Mouse (Mus musculus) lung, postnatal 10 days (tissue): ENCODE results near the gene Chst10.

ENCODE experiments used
- DNase-seq: peaks from one replicate; pipeline ENCODE4 v3.0.0; 2021

Gene Chst10

DNA sequence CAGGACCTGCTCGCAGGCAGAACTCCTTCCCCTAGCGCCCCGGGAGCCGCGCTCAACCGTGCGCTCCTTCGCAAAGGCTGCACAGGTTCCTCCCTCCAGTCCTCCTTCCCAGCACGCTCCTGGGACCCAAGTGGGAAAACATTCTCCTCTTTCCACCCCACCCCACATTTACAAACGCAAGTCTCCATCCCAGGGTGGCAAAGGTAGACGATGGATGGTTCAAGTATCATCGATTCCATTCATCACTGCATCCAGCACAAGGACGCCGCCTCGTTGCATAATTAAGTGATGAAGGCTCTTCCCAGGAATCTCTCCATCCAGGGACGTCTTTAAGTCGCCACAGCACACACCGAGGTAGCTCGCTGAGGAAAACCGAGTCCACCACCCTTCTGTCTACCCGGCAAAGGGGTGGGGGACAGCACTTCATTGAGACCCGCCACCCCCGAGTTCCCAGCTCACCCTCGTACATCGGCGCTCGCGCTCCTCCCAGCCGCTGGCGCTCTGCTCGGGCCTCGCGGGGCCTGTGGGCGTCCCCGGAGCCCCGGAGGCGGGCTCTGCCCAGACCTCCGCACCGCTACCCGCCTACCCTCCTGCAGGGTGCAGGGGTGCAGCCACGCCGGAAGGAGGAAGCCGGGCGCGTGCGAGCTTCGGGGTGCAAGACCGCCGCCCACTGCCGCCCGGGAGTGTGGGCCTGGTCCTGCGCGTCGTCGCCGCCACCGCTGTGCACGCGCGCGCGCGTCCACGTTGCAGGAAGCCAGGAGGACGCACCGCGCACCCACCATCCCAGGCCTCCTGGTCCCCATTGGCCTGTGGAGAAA lies at the start of gene Chst10:
Gene Chst10, minus strand, starts transcription at position 731 of the 818 bp plus-strand sequence.
- peak; percentile 63 for DNase-seq

DNA sequence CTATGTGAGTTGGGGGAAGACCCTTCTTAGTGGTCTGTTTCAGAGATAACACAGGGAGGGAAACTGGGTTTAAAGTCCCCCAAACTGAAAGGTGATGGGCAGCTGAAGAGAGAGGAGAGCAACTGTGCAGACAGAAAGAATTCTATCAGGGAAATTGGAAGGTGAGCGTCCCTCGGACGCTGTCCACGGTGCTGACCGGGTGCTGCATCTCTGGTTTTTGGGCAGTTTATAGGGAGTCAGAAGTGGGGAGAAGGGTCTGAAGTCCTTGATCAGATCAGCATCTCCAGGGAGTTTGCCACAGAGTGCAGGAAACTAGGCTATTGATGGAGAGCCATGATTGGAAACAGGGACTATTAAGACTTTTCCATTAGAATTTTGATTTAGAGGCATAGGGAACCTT lies 41.6 kb upstream of the Chst10 start:
- DNase-seq = peak; percentile 16

DNA sequence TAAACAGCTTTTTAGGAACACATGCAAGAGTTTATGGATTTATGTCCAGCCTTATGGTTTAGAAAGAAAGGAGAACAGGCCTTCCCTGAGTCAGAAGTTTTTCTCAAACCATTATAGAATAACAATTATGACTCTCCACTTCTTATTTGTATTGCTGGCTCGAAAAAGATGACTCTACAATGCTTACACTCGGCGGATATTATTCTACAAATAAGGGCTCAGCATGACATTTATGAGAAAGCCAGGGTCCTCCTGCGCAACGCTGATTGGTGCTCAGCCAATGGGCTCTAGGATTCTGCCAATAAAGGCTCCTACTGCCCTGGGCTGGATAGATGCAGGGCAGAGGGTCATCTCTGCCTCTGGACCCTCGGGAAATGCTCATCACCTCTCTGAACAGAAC lies 40.9 kb upstream of the Chst10 start, which contains the start of gene Nms:
Gene Nms, plus strand, starts transcription at position 301 of the 400 bp plus-strand sequence.
- no peak for DNase-seq

DNA sequence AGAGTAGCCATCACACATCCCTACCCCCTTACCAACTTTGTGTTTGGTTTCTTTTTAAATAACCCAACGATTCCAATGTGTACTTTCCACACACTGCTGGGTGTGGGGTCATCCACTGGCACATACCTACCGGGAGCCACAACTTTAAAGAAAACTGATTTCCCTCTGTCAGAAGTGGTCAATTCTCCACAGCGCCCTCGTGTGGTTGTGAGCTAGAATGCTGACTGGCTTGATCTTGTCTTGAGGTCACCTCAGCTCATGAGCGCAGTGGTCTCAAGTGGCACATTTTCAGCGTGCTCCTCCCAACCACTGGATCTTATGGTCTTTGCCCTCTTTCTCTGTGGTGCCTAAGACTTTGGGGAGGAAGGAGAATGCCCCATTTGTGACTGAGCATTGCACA lies 38.8 kb upstream of the Chst10 start:
- DNase-seq = peak; percentile 5

DNA sequence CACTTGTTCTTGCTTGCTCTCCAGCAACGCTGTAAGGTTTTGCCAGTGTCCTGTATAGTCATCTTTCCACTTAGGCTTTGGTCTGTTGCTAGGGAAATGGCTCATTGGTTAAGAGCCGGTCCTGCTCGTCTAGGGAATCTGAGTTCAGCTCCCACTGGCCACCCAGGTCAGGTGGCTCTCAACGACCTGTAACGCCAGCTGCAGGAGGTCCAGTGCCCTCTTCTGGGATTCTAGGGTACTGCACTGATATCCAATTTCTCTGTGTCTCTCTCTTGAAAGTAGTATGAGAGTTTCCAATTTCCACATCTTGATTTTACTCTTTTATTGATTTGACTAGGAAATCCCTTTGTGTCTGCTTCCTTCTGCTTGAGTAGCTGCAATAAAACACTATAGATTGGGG lies 36.7 kb upstream of the Chst10 start:
- DNase-seq = peak; percentile 4

DNA sequence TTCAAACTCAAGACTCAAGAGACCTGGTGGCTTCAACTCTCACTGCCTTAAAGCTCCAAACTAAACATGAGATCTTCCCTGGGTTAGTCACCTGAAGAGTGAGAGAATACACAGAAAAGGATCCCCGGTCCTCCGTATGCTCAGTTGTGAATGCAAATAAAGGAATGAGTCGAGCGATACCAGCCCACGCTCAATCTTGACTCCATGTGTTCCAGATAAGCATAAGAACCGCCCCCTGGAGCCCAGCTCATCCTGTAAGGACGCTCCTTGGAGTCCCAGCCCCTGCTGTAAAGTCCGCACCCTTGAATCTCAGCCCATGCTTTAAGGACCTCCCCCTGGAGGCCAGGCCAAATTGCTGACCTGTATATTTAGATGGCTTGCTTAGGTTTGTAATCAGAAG lies 32.8 kb upstream of the Chst10 start:
- no peak for DNase-seq

- DNase-seq = no peak
Observed at GRCm38 (mm10) chr1:38929468-38929867, 31.5 kb upstream of the Chst10 start.

- no peak for DNase-seq
Observed at GRCm38 (mm10) chr1:38928996-38929395, 31.0 kb upstream of the Chst10 start.

DNA sequence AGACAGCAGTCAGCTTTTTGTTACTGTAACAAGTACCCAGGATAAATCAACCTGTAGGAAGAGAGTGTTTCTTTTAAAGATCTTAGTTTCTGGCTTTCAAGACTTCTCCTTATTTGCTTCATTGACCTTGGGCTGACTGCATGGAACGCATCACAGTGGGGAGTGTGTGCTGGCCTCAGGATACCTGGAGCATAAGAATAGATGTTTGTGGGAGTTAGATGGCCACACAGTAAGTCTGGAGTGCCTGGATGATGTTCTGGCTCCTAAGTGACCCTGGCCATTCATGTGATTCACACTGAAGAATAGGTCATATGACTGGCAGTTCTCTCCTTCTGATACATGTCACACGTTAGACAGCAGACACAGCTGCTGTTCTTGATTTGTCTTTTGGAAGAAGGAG lies 6.0 kb upstream of the Chst10 start:
- DNase-seq = no peak

GRCm38 (mm10) chr1:38902571-38902970 lies 4.6 kb upstream of the Chst10 start:
- no peak for DNase-seq

DNA sequence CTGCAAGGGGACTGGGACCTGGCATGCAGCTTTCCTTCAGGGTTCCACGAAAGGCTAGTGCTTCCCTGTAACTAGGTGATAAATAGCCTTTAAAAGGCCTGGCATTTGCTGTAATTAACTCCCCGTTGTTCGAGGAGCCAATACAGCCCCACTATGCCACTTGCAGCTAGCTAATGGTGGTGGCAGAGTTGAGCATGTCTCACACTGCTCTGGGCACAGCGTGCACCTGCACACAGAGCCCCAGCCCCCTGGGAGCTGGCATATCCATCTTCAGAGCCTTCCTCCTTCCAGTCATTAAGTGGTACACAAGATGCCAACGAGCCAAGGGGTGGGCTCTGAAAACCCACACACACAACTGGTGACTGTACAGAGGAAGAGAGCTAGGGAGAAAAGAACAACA lies 4.9 kb downstream of the Chst10 start:
- no peak for DNase-seq

GRCm38 (mm10) chr1:38891444-38891843 lies 6.5 kb downstream of the Chst10 start:
- DNase-seq = no peak

- no peak for DNase-seq
Observed at GRCm38 (mm10) chr1:38888803-38889202, 9.2 kb downstream of the Chst10 start.

DNA sequence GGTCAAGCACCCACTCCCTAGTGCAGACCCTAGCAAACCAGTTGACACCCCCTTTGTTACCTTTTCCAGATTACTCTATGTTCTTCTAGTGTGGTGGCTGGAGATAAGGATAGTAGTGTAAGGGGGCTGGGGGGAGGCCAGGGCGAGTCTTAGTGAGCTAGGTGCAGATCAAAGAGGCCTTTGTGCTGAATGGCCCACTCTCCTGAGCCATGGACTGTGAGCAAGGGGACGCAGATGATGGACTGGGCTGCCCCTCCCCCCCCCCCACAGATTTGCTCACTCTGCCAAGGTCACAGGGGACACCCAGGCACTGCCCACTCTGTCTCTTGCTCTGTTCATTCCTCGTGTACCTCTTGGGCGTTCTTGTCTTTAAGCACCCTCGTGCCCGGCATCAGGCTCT lies 10.9 kb downstream of the Chst10 start:
- DNase-seq = no peak

DNA sequence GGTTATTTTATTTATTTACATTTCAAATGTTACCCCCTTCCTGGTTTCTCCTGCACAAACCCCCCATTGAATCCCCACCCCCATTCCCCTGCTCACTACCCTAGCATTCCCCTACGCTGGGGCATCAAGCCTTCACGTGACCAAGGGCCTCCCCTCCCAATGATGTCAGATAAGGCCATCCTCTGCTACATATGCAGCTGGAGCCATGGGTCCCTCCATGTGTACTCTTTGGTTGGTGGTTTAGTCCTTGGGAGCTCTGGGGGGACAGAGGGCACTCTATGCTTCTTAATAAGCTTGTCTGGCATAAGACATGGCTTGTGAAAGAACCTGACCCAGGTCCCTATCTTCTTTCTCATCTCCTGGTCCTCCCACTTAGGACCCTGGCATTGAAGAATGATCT lies 11.4 kb downstream of the Chst10 start:
- no peak for DNase-seq

DNA sequence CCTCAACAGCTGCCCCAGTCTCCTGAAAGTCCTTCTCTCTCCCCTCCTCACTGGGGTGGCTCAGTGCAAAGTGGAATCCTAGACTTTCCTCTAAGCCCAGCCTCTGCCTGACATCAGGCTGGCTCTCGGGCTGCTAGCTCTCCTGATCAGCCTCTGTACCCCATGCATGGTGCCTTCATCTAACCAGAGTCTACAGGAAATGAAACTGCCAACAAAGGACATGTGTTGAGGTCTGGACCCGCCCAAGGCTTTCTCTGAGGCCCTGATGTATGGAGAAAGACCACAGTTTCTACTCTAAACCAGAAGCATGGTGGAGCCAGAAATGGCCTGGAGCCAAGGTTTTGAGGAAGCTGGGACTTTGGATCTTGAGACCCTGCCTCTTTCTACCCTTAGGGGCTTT lies 12.0 kb downstream of the Chst10 start:
- DNase-seq = no peak

DNA sequence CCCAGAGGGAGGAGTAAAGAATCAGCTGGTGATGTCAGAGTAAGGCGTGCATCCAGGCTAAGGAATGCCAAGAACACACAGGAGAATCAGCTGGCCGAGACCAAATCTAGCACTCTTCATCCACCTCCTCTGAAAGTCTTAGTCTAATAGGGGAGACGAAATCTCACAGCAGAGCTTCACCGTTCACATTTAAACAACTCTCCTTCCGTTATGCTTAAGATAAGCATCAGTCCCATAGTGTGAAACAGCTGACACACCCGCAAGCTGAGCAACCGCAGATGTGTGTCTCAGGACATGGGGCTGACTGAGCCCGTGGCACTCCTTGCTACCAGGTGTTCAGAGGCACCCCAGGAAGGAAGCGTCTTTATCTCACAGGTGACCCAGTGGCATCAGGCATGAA lies 14.2 kb downstream of the Chst10 start:
- no peak for DNase-seq

DNA sequence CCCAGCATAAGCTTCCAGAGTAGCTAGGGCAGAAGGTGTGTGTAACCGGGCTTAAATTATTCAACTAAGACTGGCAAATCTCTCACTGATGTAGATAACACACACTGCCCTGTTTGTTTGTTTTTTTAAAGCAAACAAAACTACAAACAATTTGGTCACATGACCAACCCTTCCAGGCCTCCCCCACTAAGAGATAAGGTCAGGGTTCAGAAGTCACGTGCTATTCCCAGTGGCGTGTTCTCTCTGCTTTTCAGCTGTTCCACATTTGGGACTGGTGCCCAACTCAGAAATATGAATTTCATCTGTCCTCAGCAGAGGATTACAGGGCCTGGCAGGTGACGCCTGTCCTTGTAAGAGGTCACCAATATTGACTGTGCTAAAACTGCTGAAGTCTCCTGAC lies 15.2 kb downstream of the Chst10 start:
- DNase-seq = no peak

DNA sequence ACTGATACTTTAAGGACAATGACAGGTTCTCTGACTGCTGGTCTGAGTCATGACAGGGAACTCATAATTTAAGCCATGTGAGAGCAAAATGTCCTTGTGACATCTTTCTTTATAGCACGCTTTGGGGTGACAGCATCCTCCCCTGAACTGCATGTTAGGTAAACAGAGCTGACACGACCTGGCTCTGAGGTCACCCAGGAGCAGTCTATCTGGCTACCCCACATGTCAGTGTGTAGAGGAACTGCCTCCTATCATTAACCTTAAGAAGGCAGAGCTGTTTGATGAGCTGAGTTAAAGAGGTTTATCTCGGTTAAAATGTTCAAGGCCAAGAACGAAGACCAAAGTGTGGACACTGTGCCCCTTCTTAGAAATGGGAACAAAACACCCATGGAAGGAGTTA lies 16.6 kb downstream of the Chst10 start:
- no peak for DNase-seq

DNA sequence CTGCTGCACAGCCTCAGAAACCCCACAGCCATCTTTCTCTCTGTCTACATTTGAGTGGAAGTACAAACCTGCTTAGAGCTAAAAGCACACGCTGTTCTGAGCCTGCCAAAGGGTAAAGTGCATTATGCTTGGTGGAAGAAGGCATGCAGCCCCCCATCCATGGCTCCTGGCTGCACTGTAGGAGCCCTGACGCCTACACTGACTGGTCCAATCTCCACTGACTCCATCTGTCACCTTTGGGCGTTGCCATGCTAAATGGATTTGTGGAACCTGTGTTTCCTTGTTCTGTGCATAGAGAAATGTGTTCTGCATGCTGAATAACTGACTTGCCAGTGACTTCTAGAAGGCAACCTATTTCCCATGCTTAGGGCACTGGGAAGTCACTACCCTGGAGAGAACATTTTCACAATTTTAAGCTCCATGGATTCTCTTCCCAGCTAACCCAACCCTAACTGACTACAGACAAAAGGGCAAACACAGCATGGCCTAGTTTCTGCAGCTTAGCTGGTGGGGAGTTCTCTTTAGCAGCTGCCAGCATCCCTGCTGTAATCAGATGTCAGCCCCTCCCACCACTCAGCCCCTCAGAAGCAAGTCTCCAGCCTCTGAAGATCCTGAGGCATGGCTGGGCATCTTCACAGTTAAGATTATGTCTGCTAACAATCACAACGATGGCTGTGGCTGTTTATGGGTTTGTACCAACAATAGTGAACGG lies 21.1 kb downstream of the Chst10 start:
- DNase-seq = no peak

GRCm38 (mm10) chr1:38873911-38874310 lies 24.1 kb downstream of the Chst10 start:
- DNase-seq = no peak

GRCm38 (mm10) chr1:38871834-38872233 lies 26.1 kb downstream of the Chst10 start:
- no peak for DNase-seq

DNA sequence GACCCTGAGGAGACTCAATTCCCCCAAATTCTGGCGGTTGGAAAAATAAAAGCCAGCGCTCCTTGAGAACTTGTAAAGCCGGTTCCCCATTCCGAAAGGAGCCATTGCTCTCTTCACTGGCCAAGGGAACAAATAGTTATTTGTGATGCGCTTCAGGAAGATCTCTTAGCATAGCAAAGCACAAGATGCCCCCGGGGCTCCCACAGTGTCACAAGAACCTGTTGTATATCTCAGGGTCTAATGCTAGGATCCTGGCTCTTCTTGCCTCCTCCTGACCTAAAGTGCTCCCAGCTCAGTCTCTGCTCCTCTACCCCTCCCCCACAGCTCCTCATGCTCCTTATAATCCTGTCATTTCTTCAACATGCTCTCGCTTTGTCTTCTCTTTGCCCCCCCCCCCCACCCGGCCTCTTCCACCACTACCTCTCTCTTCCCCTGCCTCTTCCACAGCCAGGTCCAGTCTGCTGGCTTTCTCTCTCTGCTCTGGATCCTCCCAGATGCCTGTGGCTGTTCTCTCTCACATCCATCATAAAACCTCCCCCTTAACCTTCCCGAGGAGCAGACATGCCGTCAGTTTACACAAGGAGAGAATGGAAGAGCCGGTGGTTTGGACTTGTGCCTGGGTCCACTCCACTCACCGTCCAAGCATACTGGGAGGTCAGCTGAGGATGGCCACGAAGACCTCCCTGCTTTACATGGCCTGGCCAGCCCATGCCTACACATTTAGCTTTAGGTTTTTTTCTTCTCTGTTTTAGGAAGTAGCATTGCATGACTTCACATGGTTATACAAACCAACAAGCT lies 28.4 kb downstream of the Chst10 start:
- DNase-seq = no peak

DNA sequence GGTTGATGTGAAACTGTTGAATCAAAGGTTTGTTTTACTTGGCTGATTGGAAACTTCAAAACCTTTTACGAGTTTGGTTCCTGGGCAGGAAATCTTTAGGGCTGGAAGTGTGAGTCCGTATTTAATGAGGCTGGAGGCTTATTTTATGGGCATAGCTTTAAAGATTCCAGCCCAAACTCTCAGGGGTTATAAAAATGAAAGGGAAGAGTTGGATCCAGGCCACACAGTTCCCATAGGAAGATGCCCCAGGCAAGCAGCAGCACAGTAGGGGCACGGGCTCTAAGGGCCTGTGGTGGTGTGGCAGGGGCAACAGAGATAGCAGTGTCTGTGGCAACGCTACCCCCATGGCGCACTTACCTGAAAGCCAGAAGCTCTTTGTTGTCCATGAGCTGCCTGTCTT lies 31.7 kb downstream of the Chst10 start:
- DNase-seq = no peak
